Mouse (Mus musculus) erythroblast, embryonic 14.5 days (primary cell): Measurements from ENCODE around the gene 2510039O18Rik.

Experiments used
- GATA1 ChIP-seq: IDR thresholded peaks from 2 replicates; pipeline ENCODE4 v1.6.1; 2012; ENCODE audit warnings: low read length, inconsistent platforms, mixed read lengths
- TAL1 ChIP-seq: IDR thresholded peaks from 3 replicates; pipeline ENCODE4 v1.6.1; 2012; ENCODE audit warnings: low read length, inconsistent platforms, mixed read lengths

- TF ChIP-seq TAL1: no peak
- TF ChIP-seq GATA1: no peak
Measured at GRCm38 (mm10) chr4:147947511-147947910, 6.8 kb downstream of the 2510039O18Rik start.
